In the genomic region with DNA sequence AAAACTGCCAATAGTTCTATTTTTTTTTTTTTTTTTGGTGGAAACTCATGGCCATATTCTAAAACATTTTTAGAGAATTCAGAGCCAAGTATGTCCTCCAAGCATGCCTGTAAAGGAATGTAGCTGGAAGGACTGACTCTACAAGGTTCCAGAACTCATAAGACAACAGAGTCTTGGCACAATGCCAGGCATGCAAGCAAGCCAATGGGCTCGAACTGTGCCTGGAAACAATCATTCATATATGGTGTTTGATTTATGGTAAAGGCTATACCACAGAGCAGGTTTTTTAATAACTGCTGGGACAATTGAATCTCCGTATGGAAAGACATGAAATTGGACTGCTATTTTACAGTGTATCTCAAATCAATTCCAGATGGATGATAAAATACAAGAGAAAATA, we compare ENCODE assay signal across 11 mouse cellular contexts. TPM values are rescaled to one million over a fixed set of nuclear protein-coding genes. Genes with fewer than 3 reads are reported as not detected.
A peak's percentile ranks its signal among the peaks of the same experiment; 100 is the strongest.
DNase-seq lines count a peak whose midpoint lies in the region; ATAC-seq lines count a peak whose summit lies in the region.
"Had no signal": no experiment of that assay in that cellular context is flagged by ENCODE, and none has a peak within 500 bp of the region (broad histone marks: within the 10 kb centered on the region; RNA-seq: fewer than 3 reads in every experiment).

No protein-coding gene starts in this region.

- WGBS in heart, embryonic 12.5 days, result 42% methylated on average over 2 of the region's 2 CpGs
- 25% methylated on average over 2 of the region's 2 CpGs for WGBS in limb, embryonic 12.5 days

- no peak overlapping the region for H3K9ac ChIP-seq in heart, embryonic 12.5 days
- no peak overlapping the region for H3K9ac ChIP-seq in limb, embryonic 12.5 days (replicated peaks)
- H3K9ac ChIP-seq: hindbrain, embryonic 15.5 days had no signal

- no peak overlapping the region for H3K4me2 ChIP-seq in heart, embryonic 12.5 days
- H3K4me2 ChIP-seq in limb, embryonic 12.5 days, result no peak overlapping the region
- H3K4me2 ChIP-seq: hindbrain, embryonic 15.5 days had no signal

- DNase-seq in heart, postnatal 10 days, result peak; percentile 22 to 23
- peak; percentile 27 for DNase-seq in urinary bladder, postnatal 25 days (ENCODE audit: low spot score)
- DNase-seq in urinary bladder, adult 2 months (ENCODE audit: low spot score), result no peak
- DNase-seq in thymus, postnatal 0 days (ENCODE audit: low spot score), result no peak
- DNase-seq: layer of hippocampus, postnatal 36 days; thymus, adult 18-20 months had no signal

- no peak overlapping the region for H3K27ac ChIP-seq in heart, embryonic 12.5 days (ENCODE audit: poor library complexity, severe bottlenecking)
- no peak overlapping the region for H3K27ac ChIP-seq in limb, embryonic 12.5 days
- H3K27ac ChIP-seq: hindbrain, embryonic 15.5 days had no signal

- H3K4me3 ChIP-seq in heart, embryonic 12.5 days, result no peak overlapping the region
- no peak overlapping the region for H3K4me3 ChIP-seq in limb, embryonic 12.5 days (replicated peaks)
- H3K4me3 ChIP-seq: hindbrain, embryonic 15.5 days had no signal

- H3K36me3 ChIP-seq in heart, embryonic 12.5 days, result no peaks in the 10 kb centered on the region
- no peaks in the 10 kb centered on the region for H3K36me3 ChIP-seq in limb, embryonic 12.5 days
- H3K36me3 ChIP-seq: hindbrain, embryonic 15.5 days had no signal

- no peaks in the 10 kb centered on the region for H3K4me1 ChIP-seq in heart, embryonic 12.5 days (replicated peaks)
- no peaks in the 10 kb centered on the region for H3K4me1 ChIP-seq in limb, embryonic 12.5 days (replicated peaks)
- H3K4me1 ChIP-seq: hindbrain, embryonic 15.5 days had no signal

- intact Hi-C loops in heart, postnatal 10 days (cut with DNase I), result no loop called here

- ATAC-seq in heart, embryonic 12.5 days (ENCODE audit: insufficient number of reproducible peaks, low FRiP score), result no peak
- ATAC-seq in limb, embryonic 12.5 days (ENCODE audit: insufficient number of reproducible peaks, insufficient read depth, low FRiP score, low TSS enrichment, low read depth), result peak; percentile 73
- ATAC-seq in megakaryocyte-erythroid progenitor cell, adult 5-6 weeks (replicated peaks; ENCODE audit: low FRiP score, low TSS enrichment, poor library complexity, severe bottlenecking), result no peak

- H3K9me3 ChIP-seq in heart, embryonic 12.5 days (replicated peaks), result no peaks in the 10 kb centered on the region
- H3K9me3 ChIP-seq in limb, embryonic 12.5 days, result no peaks in the 10 kb centered on the region
- H3K9me3 ChIP-seq: hindbrain, embryonic 15.5 days had no signal

- no peaks in the 10 kb centered on the region for H3K27me3 ChIP-seq in heart, embryonic 12.5 days (replicated peaks)
- no peaks in the 10 kb centered on the region for H3K27me3 ChIP-seq in limb, embryonic 12.5 days
- H3K27me3 ChIP-seq: hindbrain, embryonic 15.5 days had no signal

RNA-seq across cellular contexts. Expression of a gene that starts 43.9 kb away (rescaled TPM):
- total RNA-seq in heart, postnatal 10 days (2021), result not detected
- polyA plus RNA-seq in heart, embryonic 12.5 days (2016; fragmentation: Nextera tagmentation; extraction: Ambion mirVana), result 0.09 and 0.12 TPM in 2 replicates
- 0.12 and 0.15 TPM in 2 replicates for polyA plus RNA-seq in urinary bladder, adult 2 months (2012; rRNA removed)
- polyA plus RNA-seq in limb, embryonic 12.5 days (2016; fragmentation: Nextera tagmentation; extraction: Ambion mirVana), result 0.51 and 0.89 TPM in 2 replicates
- polyA plus RNA-seq in thymus, postnatal 0 days (2015; fragmentation: Nextera tagmentation; extraction: Ambion mirVana), result 0.09 and 0.12 TPM in 2 replicates
- 0.92 TPM in 1 of 2 replicates, not detected in the other for total RNA-seq in megakaryocyte-erythroid progenitor cell, adult 5-6 weeks (2014; fragmentation: Nextera tagmentation)
- total RNA-seq in megakaryocyte-erythroid progenitor cell, adult 5-6 weeks (2017), result not detected in 2 replicates
- total RNA-seq: layer of hippocampus, postnatal 36 days; megakaryocyte, adult 5-6 weeks had no signal

Comparison
In these comparisons a context has a peak if more than half of its experiments do, and no peak if none do; other contexts are left out.
1. DNase-seq: peak in heart, postnatal 10 days (2 of 2) and urinary bladder, postnatal 25 days (single experiment); none in urinary bladder, adult 2 months (single experiment) and thymus, postnatal 0 days (single experiment).